ENCODE assay signal across 8 mouse cellular contexts in the genomic region with DNA sequence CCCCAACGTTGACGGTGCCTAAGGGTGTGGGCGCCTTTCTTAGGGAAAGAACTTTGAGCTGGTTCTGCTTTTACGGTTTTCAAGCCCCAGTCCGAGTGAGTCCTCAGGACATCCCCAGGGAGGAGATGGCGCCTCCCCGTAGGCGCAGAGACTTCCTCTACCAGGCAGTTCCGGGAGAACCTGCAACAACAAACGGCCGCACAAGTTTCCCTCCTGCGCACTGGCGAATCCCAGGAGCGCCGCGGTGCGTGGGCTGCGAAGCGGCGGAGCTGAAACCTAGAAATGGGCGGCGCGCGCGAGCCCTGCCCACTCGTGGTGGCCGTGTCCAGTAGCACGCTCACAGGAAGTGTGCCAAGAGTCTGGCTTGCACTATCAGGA. TPM values are rescaled to one million over a fixed set of nuclear protein-coding genes. Genes with fewer than 3 reads are reported as not detected.
DNase-seq lines count a peak whose midpoint lies in the region; ATAC-seq lines count a peak whose summit lies in the region.

No protein-coding gene starts in this region.

- peak; percentile 33 for DNase-seq in R1 (ENCODE audit: low read depth, low spot score)
- peak; percentile 68 for DNase-seq in cerebellum, adult 9-10 months
- DNase-seq in frontal cortex, postnatal 25 days (ENCODE audit: low spot score in 2 of 2) = peak; percentile 8 to 22
- peak; percentile 49 for DNase-seq in layer of hippocampus, adult 9-11 months
- DNase-seq in ovary, postnatal 10 days (ENCODE audit: low spot score) = peak; percentile 29
- peak; percentile 47 for DNase-seq in yolk sac, embryonic 10.5 days (ENCODE audit: low spot score)

- no peaks in the 10 kb centered on the region for H3K9me3 ChIP-seq in lung, embryonic 16.5 days (ENCODE audit: control insufficient read depth, low read length)

- peak overlapping the region; percentile 49 for H3K4me3 ChIP-seq in lung, embryonic 16.5 days (ENCODE audit: low read length)

- H3K4me1 ChIP-seq in lung, embryonic 16.5 days (replicated peaks; ENCODE audit: control insufficient read depth, insufficient read depth, low read length) = peaks cover 15% of the 10 kb centered on the region; the same call in 1 of the 2 replicates

- ATAC-seq in hematopoietic stem cell, adult 5-6 weeks (replicated peaks in 1 of 2; ENCODE audit: insufficient read depth in 1 of 2, low FRiP score in 2 of 2, low TSS enrichment in 1 of 2, low read depth in 1 of 2, poor library complexity in 2 of 2, severe bottlenecking in 2 of 2) = peak; percentile 25 to 37; a peak in 3 of 4 replicates
- peak; percentile 53 for ATAC-seq in lung, embryonic 16.5 days (ENCODE audit: low read depth)

- peak overlapping the region; percentile 58 for H3K9ac ChIP-seq in lung, embryonic 16.5 days (ENCODE audit: low read length)

- H3K27me3 ChIP-seq in lung, embryonic 16.5 days (ENCODE audit: control insufficient read depth, insufficient read depth, low read depth, low read length) = peaks cover 9% of the 10 kb centered on the region

- H3K4me2 ChIP-seq in lung, embryonic 16.5 days (ENCODE audit: low read depth, low read length) = peak overlapping the region; percentile 96

- H3K36me3 ChIP-seq in lung, embryonic 16.5 days (ENCODE audit: control insufficient read depth, insufficient read depth, low read length) = no peaks in the 10 kb centered on the region

- H3K27ac ChIP-seq in lung, embryonic 16.5 days (ENCODE audit: low read length) = no peak overlapping the region

- WGBS in lung, embryonic 16.5 days = under 1% methylated on average over 28 of the region's 28 CpGs

RNA-seq across cellular contexts. Expression of a gene that starts 2.0 kb away (rescaled TPM):
- total RNA-seq in hematopoietic stem cell, adult 5-6 weeks (2017) = 2.2 and 3.6 TPM in 2 replicates
- 2.9 and 3.1 TPM in 2 replicates for polyA plus RNA-seq in lung, embryonic 16.5 days (2015; fragmentation: Nextera tagmentation; extraction: Ambion mirVana)

Comparison
In these comparisons a context has a peak if more than half of its experiments do, and no peak if none do; other contexts are left out.
1. DNase-seq: peak in every context shown above with its lines; median percentile 68 in cerebellum, adult 9-10 months; 49 in layer of hippocampus, adult 9-11 months; 47 in yolk sac, embryonic 10.5 days; 33 in R1; 29 in ovary, postnatal 10 days; 15 in frontal cortex, postnatal 25 days.